Mouse (Mus musculus) liver, postnatal 0 days (tissue): Measurements from ENCODE around the gene Olfr1406. TPM values are rescaled to one million over a fixed set of nuclear protein-coding genes. Genes with fewer than 3 reads are reported as not detected.
"Not testable (repeated sequence)": the region's sequence is repeated elsewhere in the genome, so short reads cannot be mapped to it uniquely, and the experiment has no call there.

Experiments used
- ATAC-seq: fragments of 200-750 bp; cut with Nextera tagmentation; 2 replicates; pipeline ENCODE4 v1.8.0; 2017; ENCODE audit warnings: mild to moderate bottlenecking, moderate library complexity
- DNase-seq: peaks from one replicate; pipeline ENCODE4 v3.0.0-alpha.2; 2016
- H3K27ac ChIP-seq: fragments of 300-500 bp; sonication (generic); 2 replicates; pipeline ENCODE4 v1.5.1; 2014; ENCODE audit warnings: antibody characterized with exemption, moderate library complexity, mild to moderate bottlenecking, low read depth
- H3K27me3 ChIP-seq: fragments of 300-500 bp; sonication (generic); 2 replicates; pipeline ENCODE4 v1.6.1; 2014; ENCODE audit warnings: low read length, control low read depth, mixed read lengths; ENCODE audit not compliant: insufficient read depth
- H3K36me3 ChIP-seq: fragments of 300-500 bp; sonication (generic); replicated peaks from 2 replicates; pipeline ENCODE4 v1.6.1; 2014; ENCODE audit warnings: mild to moderate bottlenecking, control low read depth, low read length, moderate library complexity, mixed read lengths; ENCODE audit not compliant: insufficient read depth
- H3K4me1 ChIP-seq: fragments of 300-500 bp; sonication (generic); 2 replicates; pipeline ENCODE4 v1.6.1; 2014; ENCODE audit warnings: antibody characterized with exemption, mild to moderate bottlenecking, control low read depth; ENCODE audit not compliant: insufficient read depth
- H3K4me2 ChIP-seq: fragments of 300-500 bp; sonication (generic); 2 replicates; pipeline ENCODE4 v1.6.1; 2014; ENCODE audit warnings: low read depth, mild to moderate bottlenecking, low read length, moderate library complexity, mixed read lengths
- H3K4me3 ChIP-seq: fragments of 300-500 bp; sonication (generic); 2 replicates; pipeline ENCODE4 v1.5.1; 2014; ENCODE audit warnings: low read depth, low read length
- H3K9ac ChIP-seq: fragments of 300-500 bp; sonication (generic); replicated peaks from 2 replicates; pipeline ENCODE4 v1.6.1; 2014; ENCODE audit warnings: mild to moderate bottlenecking, moderate library complexity
- H3K9me3 ChIP-seq: fragments of 300-500 bp; sonication (generic); 2 replicates; pipeline ENCODE4 v1.6.1; 2016; ENCODE audit warnings: mild to moderate bottlenecking, control low read depth, low read length, mixed read lengths
- CTCF ChIP-seq: sonication (generic); IDR thresholded peaks from 2 replicates; pipeline ENCODE4 v1.5.1; 2016; ENCODE audit warnings: antibody characterized with exemption, low read depth
- EP300 ChIP-seq: IDR thresholded peaks from 2 replicates; pipeline ENCODE4 v1.6.1; 2016; ENCODE audit warnings: antibody characterized with exemption, low read depth, mild to moderate bottlenecking
- WGBS: fragments of 180-500 bp; shearing (Covaris S2); extraction: QIAGEN DNeasy Blood & Tissue Kit; methylation state at CpG from one replicate; pipeline ENCODE4 v1.1.7; 2014; ENCODE audit not compliant: insufficient replicate concordance; 5-methylcytosine and 5-hydroxymethylcytosine counted together
- polyA plus RNA-seq: library from polyadenylated mRNA; unstranded; fragments of >200 nt; fragmentation: Nextera tagmentation; extraction: Ambion mirVana; gene quantifications from 2 replicates; pipeline ENCODE4 v1.2.1, GENCODE M21; 2015

The Olfr1406 gene
- not detected in 2 replicates for polyA plus RNA-seq

DNA sequence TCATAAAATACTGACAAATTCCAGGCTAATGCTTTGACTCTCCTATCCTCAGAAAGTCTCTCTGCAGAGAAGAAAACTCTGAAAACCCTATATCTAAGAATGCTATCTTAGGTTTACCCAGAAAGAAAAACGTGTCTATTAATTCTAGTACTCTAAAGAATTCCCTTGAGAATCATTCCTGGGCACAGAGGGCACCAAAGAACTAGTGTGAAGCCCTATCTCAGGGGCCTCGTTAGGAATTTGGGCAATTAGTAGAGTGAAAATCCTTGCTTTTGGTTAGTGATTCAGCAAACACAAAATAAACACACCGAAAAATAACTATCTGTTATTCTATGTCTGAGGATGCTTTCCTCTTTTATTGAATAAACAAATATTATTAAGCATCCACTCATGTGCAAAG is at the start of gene Olfr1406:
Gene Olfr1406, minus strand, starts transcription at position 101 of the 400 bp plus-strand sequence.
- H3K4me2 ChIP-seq, result no peak within 1 kb of the TSS
- DNase-seq (no peak), ATAC-seq (no peak)
- TF ChIP-seq CTCF, result no peak
- no peak for TF ChIP-seq EP300
- 44% methylated on average over 3 of the region's 3 CpGs for WGBS
- no peaks in the 10 kb centered on the region for H3K4me1 ChIP-seq
- H3K9me3 ChIP-seq, result no peaks in the 10 kb centered on the region
- H3K36me3 ChIP-seq, result no peaks in the 10 kb centered on the region
- no peaks in the 10 kb centered on the region for H3K27me3 ChIP-seq
- no peak within 1 kb of the TSS for H3K9ac ChIP-seq
- H3K27ac ChIP-seq, result no peak within 1 kb of the TSS
- H3K4me3 ChIP-seq, result no peak within 1 kb of the TSS

GRCm38 (mm10) chr1:173237004-173237403 is 46.6 kb upstream of the Olfr1406 start:
- H3K27me3 ChIP-seq, H3K9me3 ChIP-seq, H3K9ac ChIP-seq, H3K4me2 ChIP-seq, ATAC-seq, H3K4me1 ChIP-seq, DNase-seq, H3K27ac ChIP-seq, H3K4me3 ChIP-seq, H3K36me3 ChIP-seq: not testable (repeated sequence)
- 74% methylated on average over 1 of the region's 1 CpGs for WGBS

DNA sequence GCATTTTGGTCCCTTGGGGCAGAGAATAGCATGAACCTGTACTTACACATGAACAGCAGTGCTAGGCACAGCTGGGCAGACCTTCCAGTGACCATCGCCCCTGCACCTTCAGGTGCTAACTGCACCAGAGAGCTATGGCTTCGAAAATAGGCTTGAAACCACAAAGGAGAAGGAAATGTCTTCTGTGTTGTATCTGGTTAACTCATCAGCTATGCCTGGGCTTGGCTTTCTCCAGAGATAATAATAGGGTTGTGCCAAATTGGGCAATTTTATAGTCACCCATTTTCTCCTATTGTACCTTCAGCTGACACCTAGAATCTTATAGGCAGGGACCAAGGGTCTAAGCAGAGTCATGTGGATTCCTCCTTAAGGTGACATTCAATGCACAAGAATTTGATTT is 36.6 kb upstream of the Olfr1406 start, which contains the start of gene Fcer1a:
Gene Fcer1a, minus strand, starts transcription at position 134 of the 400 bp plus-strand sequence.
- Histone ChIP-seq H3K9ac (no peak within 1 kb of the TSS), H3K27me3 (no peaks in the 10 kb centered on the region), H3K36me3 (no peaks in the 10 kb centered on the region), H3K9me3 (no peaks in the 10 kb centered on the region), H3K4me3 (no peak within 1 kb of the TSS), H3K4me1 (no peaks in the 10 kb centered on the region), H3K4me2 (no peak within 1 kb of the TSS), H3K27ac (no peak within 1 kb of the TSS)
- DNase-seq, result no peak
- TF ChIP-seq EP300 (no peak), CTCF (no peak)
- 52% methylated on average over 2 of the region's 2 CpGs for WGBS
- no peak for ATAC-seq

DNA sequence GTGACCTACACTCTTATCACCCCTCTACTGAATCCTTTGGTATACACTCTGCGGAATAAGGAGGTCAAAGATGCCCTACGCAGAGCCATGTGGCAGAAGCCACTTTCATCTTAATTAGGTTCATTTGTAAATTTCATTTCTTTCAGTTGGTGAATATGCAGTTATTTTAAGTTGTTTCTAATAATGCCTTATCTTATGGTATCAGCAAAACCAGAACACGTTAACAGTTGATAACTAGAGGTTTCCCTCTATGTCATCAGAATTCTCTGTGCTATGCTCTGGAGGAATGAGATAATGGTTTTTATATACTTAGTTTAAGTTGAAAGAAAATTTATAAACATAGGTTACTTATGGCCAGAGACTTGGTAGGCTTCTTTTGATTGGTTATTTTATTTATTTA is 26.0 kb upstream of the Olfr1406 start:
- no peak for ATAC-seq
- H3K36me3 ChIP-seq, result no peaks in the 10 kb centered on the region
- no peak for TF ChIP-seq CTCF
- TF ChIP-seq EP300, result no peak
- H3K9me3 ChIP-seq, result no peaks in the 10 kb centered on the region
- no peaks in the 10 kb centered on the region for H3K4me1 ChIP-seq
- H3K27ac ChIP-seq, result no peak overlapping the region
- H3K4me3 ChIP-seq, result no peak overlapping the region
- no peak for DNase-seq
- no peaks in the 10 kb centered on the region for H3K27me3 ChIP-seq
- 81% methylated on average over 3 of the region's 3 CpGs for WGBS
- H3K9ac ChIP-seq, result no peak overlapping the region
- H3K4me2 ChIP-seq, result no peak overlapping the region

GRCm38 (mm10) chr1:173212092-173212491 is 21.7 kb upstream of the Olfr1406 start, which contains the start of gene Olfr1404:
Gene Olfr1404 (plus strand): TSS chr1:173212392.
- 0 out of 2 replicates have a peak, but pooled peaks cover 2% of the 10 kb centered on the region for H3K9me3 ChIP-seq
- DNase-seq, result no peak
- H3K9ac ChIP-seq, result no peak within 1 kb of the TSS
- H3K4me1 ChIP-seq, result no peaks in the 10 kb centered on the region
- H3K36me3 ChIP-seq, result no peaks in the 10 kb centered on the region
- H3K27me3 ChIP-seq, result no peaks in the 10 kb centered on the region
- no peak within 1 kb of the TSS for H3K4me2 ChIP-seq
- no peak for TF ChIP-seq CTCF
- TF ChIP-seq EP300, result no peak
- 67% methylated on average over 5 of the region's 5 CpGs for WGBS
- H3K4me3 ChIP-seq, result no peak within 1 kb of the TSS
- no peak for ATAC-seq
- H3K27ac ChIP-seq, result no peak within 1 kb of the TSS

DNA sequence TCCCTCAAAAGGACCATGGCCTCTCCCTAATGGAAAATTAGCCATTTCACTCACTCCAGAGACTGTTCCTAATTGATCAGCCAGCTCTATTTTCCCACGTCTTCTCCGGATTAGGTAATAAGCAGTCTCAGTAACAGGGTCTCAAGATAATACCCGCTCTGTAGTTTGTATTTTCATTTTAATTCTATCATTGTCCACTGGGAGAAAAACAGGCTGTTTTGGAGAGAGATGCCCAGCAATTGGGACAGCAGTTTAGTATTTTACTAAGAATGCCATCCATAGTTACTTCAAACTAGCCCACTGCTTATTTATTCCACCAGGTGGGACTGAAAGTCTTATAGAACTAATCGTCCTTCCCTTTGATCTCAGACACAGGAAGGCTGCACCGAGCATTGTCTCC is 7.1 kb upstream of the Olfr1406 start, which contains the start of gene Olfr218:
Gene Olfr218, plus strand, starts transcription at position 301 of the 400 bp plus-strand sequence.
- WGBS, result 71% methylated on average over 5 of the region's 5 CpGs
- Histone ChIP-seq H3K36me3 (no peaks in the 10 kb centered on the region), H3K4me2 (no peak within 1 kb of the TSS), H3K4me3 (no peak within 1 kb of the TSS), H3K9me3 (no peaks in the 10 kb centered on the region), H3K4me1 (no peaks in the 10 kb centered on the region), H3K27ac (no peak within 1 kb of the TSS), H3K9ac (no peak within 1 kb of the TSS), H3K27me3 (no peaks in the 10 kb centered on the region)
- DNase-seq (no peak), ATAC-seq (no peak)
- TF ChIP-seq EP300, result no peak
- no peak for TF ChIP-seq CTCF

DNA sequence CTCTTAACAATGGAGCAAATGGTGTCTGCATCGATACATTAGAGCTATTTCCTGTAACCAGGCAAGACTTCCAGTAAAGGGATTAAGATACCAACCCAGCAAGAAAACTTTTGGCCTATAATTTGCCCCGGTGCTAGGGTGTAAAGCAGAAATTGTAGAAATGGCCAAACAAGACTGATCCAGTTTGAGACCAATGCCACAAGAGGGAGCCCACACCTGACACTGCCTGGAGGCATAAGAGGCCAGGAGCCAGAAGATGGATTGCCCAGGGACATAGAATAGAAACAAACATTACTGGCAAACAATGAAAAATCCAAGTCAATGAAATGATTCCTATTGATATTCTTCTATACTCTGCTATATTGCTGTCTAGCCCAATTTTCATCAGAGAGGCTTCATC is 5.9 kb upstream of the Olfr1406 start:
- WGBS, result 60% methylated on average over 2 of the region's 2 CpGs
- no peak for DNase-seq

More for the DNA sequence above, 5.9 kb upstream of the Olfr1406 start:
- no peak for ATAC-seq
- no peaks in the 10 kb centered on the region for H3K9me3 ChIP-seq
- no peak overlapping the region for H3K4me3 ChIP-seq
- no peak overlapping the region for H3K27ac ChIP-seq
- H3K9ac ChIP-seq, result no peak overlapping the region
- no peak for TF ChIP-seq EP300
- TF ChIP-seq CTCF, result no peak
- no peaks in the 10 kb centered on the region for H3K27me3 ChIP-seq
- no peaks in the 10 kb centered on the region for H3K36me3 ChIP-seq
- no peaks in the 10 kb centered on the region for H3K4me1 ChIP-seq
- H3K4me2 ChIP-seq, result no peak overlapping the region
